ENCODE assay signal across 10 mouse cellular contexts in the genomic region with DNA sequence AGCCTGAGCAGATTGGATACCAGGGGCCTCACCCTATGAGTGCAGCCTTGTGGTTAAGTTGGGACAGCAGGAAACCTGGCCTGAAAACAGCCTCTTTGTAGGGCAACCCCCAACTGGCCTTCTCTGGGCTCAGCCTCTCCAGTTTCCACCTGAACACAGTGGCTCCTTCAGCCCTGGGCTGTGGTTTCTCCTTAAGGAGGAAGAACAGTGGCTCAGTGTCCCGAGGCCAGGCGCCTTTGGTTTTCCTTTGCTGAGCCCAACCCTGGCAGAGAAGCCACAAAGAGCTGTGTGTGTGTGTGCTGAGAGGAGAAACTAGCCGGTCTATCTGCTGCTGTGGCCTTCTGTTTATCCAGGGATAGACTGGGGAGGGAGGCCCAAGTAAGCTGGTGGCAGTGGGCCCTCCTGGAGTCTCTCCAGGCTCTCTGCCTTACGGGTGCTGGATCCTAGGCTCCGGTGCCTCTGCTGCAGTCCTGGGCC. TPM values are rescaled to one million over a fixed set of nuclear protein-coding genes. Genes with fewer than 3 reads are reported as not detected.
DNase-seq lines count a peak whose midpoint lies in the region; ATAC-seq and TF ChIP-seq lines count a peak whose summit lies in the region.
"Had no signal": no experiment of that assay in that cellular context is flagged by ENCODE, and none has a peak within 500 bp of the region (broad histone marks: within the 10 kb centered on the region; RNA-seq: fewer than 3 reads in every experiment).

No protein-coding gene starts in this region.

- no peaks in the 10 kb centered on the region for H3K36me3 ChIP-seq in hindbrain, embryonic 16.5 days (ENCODE audit: control insufficient read depth, insufficient read depth, low read length)
- no peaks in the 10 kb centered on the region for H3K36me3 ChIP-seq in stomach, postnatal 0 days (ENCODE audit: control insufficient read depth, insufficient read depth, low read length)
- no peaks in the 10 kb centered on the region for H3K36me3 ChIP-seq in liver, embryonic 12.5 days

- peak; percentile 32; the same call in 1 of the 2 replicates for ATAC-seq in hindbrain, embryonic 16.5 days
- 0 out of 2 replicates have a peak, but pooled peaks have one; percentile 26 for ATAC-seq in stomach, postnatal 0 days (ENCODE audit: low FRiP score, low TSS enrichment)
- no peak for ATAC-seq in liver, embryonic 12.5 days

- H3K4me3 ChIP-seq in hindbrain, embryonic 16.5 days (ENCODE audit: low read length) = no peak overlapping the region
- H3K4me3 ChIP-seq in stomach, postnatal 0 days (ENCODE audit: low read depth, low read length) = no peak overlapping the region
- no peak overlapping the region for H3K4me3 ChIP-seq in liver, embryonic 12.5 days

- peaks cover 20% of the 10 kb centered on the region for H3K4me1 ChIP-seq in hindbrain, embryonic 16.5 days (ENCODE audit: control insufficient read depth, insufficient read depth, low read depth, low read length)
- H3K4me1 ChIP-seq in stomach, postnatal 0 days (replicated peaks; ENCODE audit: control insufficient read depth, insufficient read depth) = no peaks in the 10 kb centered on the region
- peaks cover 22% of the 10 kb centered on the region for H3K4me1 ChIP-seq in liver, embryonic 12.5 days

- TF ChIP-seq CTCF in stomach, postnatal 0 days (IDR thresholded peaks at IDR 0.05; ENCODE audit: low read depth) = no peak

- no peaks in the 10 kb centered on the region for H3K9me3 ChIP-seq in hindbrain, embryonic 16.5 days (ENCODE audit: control insufficient read depth, low read length)
- no peaks in the 10 kb centered on the region for H3K9me3 ChIP-seq in stomach, postnatal 0 days (ENCODE audit: control insufficient read depth, low read length)
- H3K9me3 ChIP-seq in liver, embryonic 12.5 days (replicated peaks) = no peaks in the 10 kb centered on the region

- no peaks in the 10 kb centered on the region for H3K27me3 ChIP-seq in hindbrain, embryonic 16.5 days (replicated peaks; ENCODE audit: control insufficient read depth, insufficient read depth, low read length)
- H3K27me3 ChIP-seq in stomach, postnatal 0 days (ENCODE audit: control insufficient read depth, insufficient read depth, low read length) = no peaks in the 10 kb centered on the region
- H3K27me3 ChIP-seq in liver, embryonic 12.5 days (replicated peaks) = peaks cover 24% of the 10 kb centered on the region

- 38% methylated on average over 5 of the region's 5 CpGs for WGBS in hindbrain, embryonic 16.5 days
- 29% methylated on average over 5 of the region's 5 CpGs for WGBS in stomach, postnatal 0 days
- WGBS in liver, embryonic 12.5 days (ENCODE audit: insufficient replicate concordance) = 39% methylated on average over 5 of the region's 5 CpGs

- 0 out of 2 replicates have a peak overlapping the region, but pooled peaks have one; percentile 42 for H3K9ac ChIP-seq in hindbrain, embryonic 16.5 days (ENCODE audit: low read depth, low read length)
- H3K9ac ChIP-seq in stomach, postnatal 0 days (ENCODE audit: low read length) = 0 out of 2 replicates have a peak overlapping the region, but pooled peaks have one; percentile 31
- no peak overlapping the region for H3K9ac ChIP-seq in liver, embryonic 12.5 days

- H3K27ac ChIP-seq in hindbrain, embryonic 16.5 days (ENCODE audit: low read depth, low read length) = peak overlapping the region; percentile 19
- H3K27ac ChIP-seq in stomach, postnatal 0 days (replicated peaks) = peak overlapping the region; percentile 67
- no peak overlapping the region for H3K27ac ChIP-seq in liver, embryonic 12.5 days

- no peak for TF ChIP-seq EP300 in stomach, postnatal 0 days (optimal IDR thresholded peaks at IDR 0.05)

- peak; percentile 32 for DNase-seq in gastrocnemius, postnatal 10 days
- DNase-seq in gastrocnemius, adult 18-20 months (ENCODE audit: low spot score) = no peak
- DNase-seq in right cerebral cortex, postnatal 4 days = peak; percentile 34
- DNase-seq in right cerebral cortex, adult 18-20 months = no peak
- DNase-seq in stomach, postnatal 0 days (ENCODE audit: low spot score) = peak; percentile 54
- no peak for DNase-seq in heart, postnatal 4 days
- DNase-seq: kidney, adult 9 months; thymus, postnatal 36 days had no signal

- H3K4me2 ChIP-seq in hindbrain, embryonic 16.5 days (ENCODE audit: low read length) = no peak overlapping the region
- H3K4me2 ChIP-seq in stomach, postnatal 0 days (replicated peaks; ENCODE audit: low read depth) = no peak overlapping the region
- H3K4me2 ChIP-seq in liver, embryonic 12.5 days = no peak overlapping the region

RNA-seq across cellular contexts. Expression of gene Rab11fip4, which starts 59.4 kb away (rescaled TPM):
- 1 to 10 TPM in 1 of 2 experiments, under 1 TPM in 1; 0.80 to 1.6 TPM for total RNA-seq in gastrocnemius, postnatal 10 days (2021)
- under 1 TPM; 0.27 to 0.52 TPM for total RNA-seq in gastrocnemius, adult 18-20 months (2021)
- 20.0 and 27.8 TPM in 2 replicates for polyA plus RNA-seq in hindbrain, embryonic 16.5 days (2015; fragmentation: Nextera tagmentation; extraction: Ambion mirVana)
- 0.98 and 1.7 TPM in 2 replicates for polyA plus RNA-seq in stomach, postnatal 0 days (2015; fragmentation: Nextera tagmentation; extraction: Ambion mirVana)
- total RNA-seq in heart, postnatal 4 days (2021) = under 1 TPM; 0.07 to 0.14 TPM
- polyA plus RNA-seq in liver, embryonic 12.5 days (2016; fragmentation: Nextera tagmentation; extraction: Ambion mirVana) = 1.1 and 1.5 TPM in 2 replicates

Comparison
In these comparisons a context has a peak if more than half of its experiments do, and no peak if none do; other contexts are left out.
1. DNase-seq: peak in gastrocnemius, postnatal 10 days (single experiment), right cerebral cortex, postnatal 4 days (single experiment) and stomach, postnatal 0 days (single experiment); none in gastrocnemius, adult 18-20 months (single experiment), right cerebral cortex, adult 18-20 months (single experiment) and heart, postnatal 4 days (single experiment).